Mouse (Mus musculus): ENCODE results near the gene Ube2b.

- no peak for TF ChIP-seq TAL1 (IDR thresholded peaks at IDR 0.05; ENCODE audit: low read length)
- no peak for TF ChIP-seq GATA1 (IDR thresholded peaks at IDR 0.05; ENCODE audit: low read length)
Measured at GRCm38 (mm10) chr11:51968896-51969295, 31.7 kb downstream of the Ube2b start.

All from erythroblast, embryonic 14.5 days (primary cell).